Mouse (Mus musculus): ENCODE measurements around the gene Plek2.

- no peak for TF ChIP-seq CTCF (IDR thresholded peaks at IDR 0.05; ENCODE audit: low read depth, low read length)
- TF ChIP-seq TAL1 (conservative IDR thresholded peaks at IDR 0.05; ENCODE audit: low read depth, low read length) = no peak
- no peak for TF ChIP-seq POLR2AphosphoS5 (IDR thresholded peaks at IDR 0.05; ENCODE audit: insufficient replicate concordance, low read depth, low read length)
Measured at GRCm38 (mm10) chr12:78927287-78927686, 20.5 kb upstream of the Plek2 start.
